In genomic region chr1:178855974-178856373, GRCm38 (mm10) we compare ENCODE assay signal across 12 mouse cellular contexts.
DNase-seq lines count a peak whose midpoint lies in the region; ATAC-seq lines count a peak whose summit lies in the region.
"Had no signal": no experiment of that assay in that cellular context is flagged by ENCODE, and none has a peak within 500 bp of the region (broad histone marks: within the 10 kb centered on the region; RNA-seq: fewer than 3 reads in every experiment).

No protein-coding gene starts in this region.

- no peaks in the 10 kb centered on the region for H3K9me3 ChIP-seq in embryonic facial prominence, embryonic 13.5 days
- H3K9me3 ChIP-seq in hindbrain, embryonic 11.5 days (ENCODE audit: control insufficient read depth, low read length): no peaks in the 10 kb centered on the region
- no peaks in the 10 kb centered on the region for H3K9me3 ChIP-seq in midbrain, embryonic 14.5 days (ENCODE audit: control insufficient read depth, low read length)
- H3K9me3 ChIP-seq: stomach, embryonic 15.5 days had no signal

- no peak overlapping the region for H3K4me3 ChIP-seq in embryonic facial prominence, embryonic 13.5 days
- H3K4me3 ChIP-seq in hindbrain, embryonic 11.5 days (ENCODE audit: low read depth, low read length): no peak overlapping the region
- H3K4me3 ChIP-seq in midbrain, embryonic 14.5 days (replicated peaks; ENCODE audit: low read depth, low read length): no peak overlapping the region
- H3K4me3 ChIP-seq: stomach, embryonic 15.5 days had no signal

- DNase-seq in embryo, embryonic 11 days: peak; percentile 34
- DNase-seq in embryo, embryonic 9.5 days (ENCODE audit: extremely low spot score): no peak
- DNase-seq in hindbrain, embryonic 11.5 days (ENCODE audit: low spot score): no peak
- peak; percentile 38 for DNase-seq in midbrain, embryonic 14.5 days
- DNase-seq in spleen, adult 18-20 months: no peak
- no peak for DNase-seq in cerebellum, adult 11-12 months
- DNase-seq in frontal cortex, postnatal 25 days (ENCODE audit: low spot score in 2 of 2): no peak
- DNase-seq: kidney, adult 8-10 months; right cerebral cortex, postnatal 14 days; thymus, postnatal 25 days had no signal

- 57% methylated on average over 6 of the region's 6 CpGs for WGBS in embryonic facial prominence, embryonic 13.5 days
- 53% methylated on average over 6 of the region's 6 CpGs for WGBS in hindbrain, embryonic 11.5 days
- 35% methylated on average over 6 of the region's 6 CpGs for WGBS in midbrain, embryonic 14.5 days

- peaks cover 6% of the 10 kb centered on the region; the same call in 1 of the 2 replicates for H3K4me1 ChIP-seq in embryonic facial prominence, embryonic 13.5 days
- no peaks in the 10 kb centered on the region for H3K4me1 ChIP-seq in hindbrain, embryonic 11.5 days (replicated peaks; ENCODE audit: control insufficient read depth, insufficient read depth, low read length)
- H3K4me1 ChIP-seq in midbrain, embryonic 14.5 days (ENCODE audit: control insufficient read depth, insufficient read depth, low read length): peaks cover 11% of the 10 kb centered on the region; the same call in 1 of the 2 replicates

- H3K36me3 ChIP-seq in embryonic facial prominence, embryonic 13.5 days: peaks cover 23% of the 10 kb centered on the region
- no peaks in the 10 kb centered on the region for H3K36me3 ChIP-seq in hindbrain, embryonic 11.5 days (ENCODE audit: control insufficient read depth, insufficient read depth, low read length)
- no peaks in the 10 kb centered on the region for H3K36me3 ChIP-seq in midbrain, embryonic 14.5 days (ENCODE audit: control insufficient read depth, insufficient read depth, low read length)
- H3K36me3 ChIP-seq: stomach, embryonic 15.5 days had no signal

- H3K27me3 ChIP-seq in embryonic facial prominence, embryonic 13.5 days: no peaks in the 10 kb centered on the region
- H3K27me3 ChIP-seq in hindbrain, embryonic 11.5 days (ENCODE audit: control insufficient read depth, insufficient read depth, low read length): no peaks in the 10 kb centered on the region
- no peaks in the 10 kb centered on the region for H3K27me3 ChIP-seq in midbrain, embryonic 14.5 days (ENCODE audit: control insufficient read depth, insufficient read depth, low read length)
- H3K27me3 ChIP-seq: stomach, embryonic 15.5 days had no signal

- H3K4me2 ChIP-seq in embryonic facial prominence, embryonic 13.5 days: no peak overlapping the region
- no peak overlapping the region for H3K4me2 ChIP-seq in hindbrain, embryonic 11.5 days (replicated peaks; ENCODE audit: low read depth, low read length)
- H3K4me2 ChIP-seq in midbrain, embryonic 14.5 days (ENCODE audit: low read length): no peak overlapping the region
- H3K4me2 ChIP-seq: stomach, embryonic 15.5 days had no signal

- no peak overlapping the region for H3K9ac ChIP-seq in embryonic facial prominence, embryonic 13.5 days
- H3K9ac ChIP-seq in hindbrain, embryonic 11.5 days (ENCODE audit: low read depth, low read length): no peak overlapping the region
- H3K9ac ChIP-seq in midbrain, embryonic 14.5 days (replicated peaks; ENCODE audit: low read length): no peak overlapping the region
- H3K9ac ChIP-seq: stomach, embryonic 15.5 days had no signal

- no peak for ATAC-seq in embryonic facial prominence, embryonic 13.5 days (ENCODE audit: insufficient number of reproducible peaks, insufficient read depth, low FRiP score, low TSS enrichment, low read depth)
- ATAC-seq in hindbrain, embryonic 11.5 days (ENCODE audit: low FRiP score): peak; percentile 33; the same call in 1 of the 2 replicates
- peak; percentile 55; the same call in 1 of the 2 replicates for ATAC-seq in midbrain, embryonic 14.5 days (ENCODE audit: low FRiP score, low TSS enrichment)

- H3K27ac ChIP-seq in embryonic facial prominence, embryonic 13.5 days: 0 out of 2 replicates have a peak overlapping the region, but pooled peaks have one; percentile 11
- no peak overlapping the region for H3K27ac ChIP-seq in hindbrain, embryonic 11.5 days (ENCODE audit: low read depth, low read length)
- H3K27ac ChIP-seq in midbrain, embryonic 14.5 days (replicated peaks; ENCODE audit: low read depth, low read length): peak overlapping the region; percentile 60
- H3K27ac ChIP-seq: stomach, embryonic 15.5 days had no signal

Comparison
In these comparisons a context has a peak if more than half of its experiments do, and no peak if none do; other contexts are left out.
1. DNase-seq: peak in embryo, embryonic 11 days (single experiment) and midbrain, embryonic 14.5 days (single experiment); none in embryo, embryonic 9.5 days (single experiment), hindbrain, embryonic 11.5 days (single experiment), spleen, adult 18-20 months (0 of 2), cerebellum, adult 11-12 months (single experiment) and frontal cortex, postnatal 25 days (0 of 2).